Comparison of ENCODE assay signal across 42 mouse cellular contexts in genomic region chr9:77995235-77995634, GRCm38 (mm10). TPM values are rescaled to one million over a fixed set of nuclear protein-coding genes. Genes with fewer than 3 reads are reported as not detected.
DNase-seq lines count a peak whose midpoint lies in the region; ATAC-seq and TF ChIP-seq lines count a peak whose summit lies in the region.
"Had no signal": no experiment of that assay in that cellular context is flagged by ENCODE, and none has a peak within 500 bp of the region (broad histone marks: within the 10 kb centered on the region; RNA-seq: fewer than 3 reads in every experiment).

No protein-coding gene starts in this region.

- H3K9ac ChIP-seq in midbrain, embryonic 11.5 days (ENCODE audit: low read length) = no peak overlapping the region
- no peak overlapping the region for H3K9ac ChIP-seq in midbrain, postnatal 0 days (replicated peaks; ENCODE audit: low read length, poor library complexity, severe bottlenecking)
- H3K9ac ChIP-seq in liver, embryonic 14.5 days (replicated peaks) = peak overlapping the region; percentile 56
- H3K9ac ChIP-seq in kidney, embryonic 14.5 days (ENCODE audit: low read depth, low read length) = no peak overlapping the region
- H3K9ac ChIP-seq: forebrain, postnatal 0 days; heart, embryonic 12.5 days; hindbrain, embryonic 15.5 days; kidney, embryonic 15.5 days; limb, embryonic 13.5 days; neural tube, embryonic 15.5 days had no signal

- no peak for TF ChIP-seq CTCF in midbrain, postnatal 0 days (IDR thresholded peaks at IDR 0.05)
- TF ChIP-seq CTCF in liver, embryonic 14.5 days (IDR thresholded peaks at IDR 0.05; ENCODE audit: low read depth) = no peak

- TF ChIP-seq EP300 in liver, embryonic 14.5 days (IDR thresholded peaks at IDR 0.05; ENCODE audit: low read depth) = no peak

- 76% methylated on average over 9 of the region's 9 CpGs for WGBS in midbrain, embryonic 11.5 days
- WGBS in midbrain, postnatal 0 days = 77% methylated on average over 9 of the region's 9 CpGs
- WGBS in liver, embryonic 14.5 days (ENCODE audit: insufficient replicate concordance) = 55% methylated on average over 9 of the region's 9 CpGs
- WGBS in kidney, embryonic 14.5 days = 78% methylated on average over 9 of the region's 9 CpGs

- H3K36me3 ChIP-seq in midbrain, embryonic 11.5 days (ENCODE audit: control insufficient read depth, insufficient read depth, low read length) = no peaks in the 10 kb centered on the region
- H3K36me3 ChIP-seq in midbrain, postnatal 0 days (ENCODE audit: insufficient read depth, low read length) = no peaks in the 10 kb centered on the region
- H3K36me3 ChIP-seq in erythroblast, embryonic 14.5 days (ENCODE audit: control insufficient read depth) = peaks cover 2% of the 10 kb centered on the region; the same call in 1 of the 2 replicates
- no peaks in the 10 kb centered on the region for H3K36me3 ChIP-seq in liver, embryonic 14.5 days (replicated peaks; ENCODE audit: control insufficient read depth, insufficient read depth, low read depth)
- H3K36me3 ChIP-seq in kidney, embryonic 14.5 days (ENCODE audit: control insufficient read depth, insufficient read depth, low read length) = no peaks in the 10 kb centered on the region
- H3K36me3 ChIP-seq: forebrain, embryonic 10.5 days; heart, embryonic 12.5 days; hindbrain, embryonic 10.5 days; hindbrain, embryonic 15.5 days; kidney, embryonic 15.5 days; limb, embryonic 13.5 days; neural tube, embryonic 15.5 days had no signal

- H3K4me1 ChIP-seq in midbrain, embryonic 11.5 days (ENCODE audit: control insufficient read depth, insufficient read depth, low read length) = no peaks in the 10 kb centered on the region
- no peaks in the 10 kb centered on the region for H3K4me1 ChIP-seq in midbrain, postnatal 0 days (ENCODE audit: insufficient read depth, low read length)
- peaks cover 52% of the 10 kb centered on the region for H3K4me1 ChIP-seq in erythroblast, embryonic 14.5 days (ENCODE audit: control insufficient read depth)
- H3K4me1 ChIP-seq in liver, embryonic 14.5 days (replicated peaks; ENCODE audit: control insufficient read depth in 2 of 2, insufficient read depth in 2 of 2, low read length in 1 of 2) = peaks cover 36% of the 10 kb centered on the region in 2 experiments
- H3K4me1 ChIP-seq in kidney, embryonic 14.5 days (ENCODE audit: control insufficient read depth, insufficient read depth, low read length) = no peaks in the 10 kb centered on the region
- H3K4me1 ChIP-seq: forebrain, embryonic 10.5 days; hindbrain, embryonic 10.5 days; hindbrain, embryonic 15.5 days; kidney, embryonic 15.5 days; limb, embryonic 13.5 days; neural tube, embryonic 15.5 days had no signal

- no peak overlapping the region for H3K27ac ChIP-seq in midbrain, embryonic 11.5 days (ENCODE audit: low read depth, low read length)
- no peak overlapping the region for H3K27ac ChIP-seq in midbrain, postnatal 0 days (ENCODE audit: low read depth, low read length)
- H3K27ac ChIP-seq in liver, embryonic 14.5 days = peak overlapping the region; percentile 91
- H3K27ac ChIP-seq in kidney, embryonic 14.5 days (ENCODE audit: low read depth, low read length) = no peak overlapping the region
- H3K27ac ChIP-seq: forebrain, embryonic 10.5 days; heart, adult 2 months; hindbrain, embryonic 10.5 days; hindbrain, embryonic 15.5 days; kidney, embryonic 15.5 days; limb, embryonic 13.5 days; macrophage; neural tube, embryonic 15.5 days had no signal

- H3K9me3 ChIP-seq in midbrain, embryonic 11.5 days (ENCODE audit: control insufficient read depth, low read length) = no peaks in the 10 kb centered on the region
- H3K9me3 ChIP-seq in midbrain, postnatal 0 days (ENCODE audit: low read length) = no peaks in the 10 kb centered on the region
- H3K9me3 ChIP-seq in erythroblast, embryonic 14.5 days (ENCODE audit: control insufficient read depth, low read length) = no peaks in the 10 kb centered on the region
- no peaks in the 10 kb centered on the region for H3K9me3 ChIP-seq in liver, embryonic 14.5 days (ENCODE audit: control insufficient read depth, low read length)
- H3K9me3 ChIP-seq in kidney, embryonic 14.5 days (ENCODE audit: control insufficient read depth, low read length) = no peaks in the 10 kb centered on the region
- H3K9me3 ChIP-seq: forebrain, embryonic 10.5 days; heart, embryonic 12.5 days; hindbrain, embryonic 10.5 days; hindbrain, embryonic 15.5 days; kidney, embryonic 15.5 days; limb, embryonic 13.5 days; neural tube, embryonic 15.5 days had no signal

- H3K27me3 ChIP-seq in midbrain, embryonic 11.5 days (ENCODE audit: control insufficient read depth, insufficient read depth, low read length) = no peaks in the 10 kb centered on the region
- H3K27me3 ChIP-seq in midbrain, postnatal 0 days (ENCODE audit: insufficient read depth, low read length) = no peaks in the 10 kb centered on the region
- no peaks in the 10 kb centered on the region for H3K27me3 ChIP-seq in erythroblast, embryonic 14.5 days (ENCODE audit: control insufficient read depth)
- no peaks in the 10 kb centered on the region for H3K27me3 ChIP-seq in liver, embryonic 14.5 days (ENCODE audit: control insufficient read depth, insufficient read depth, low read length)
- H3K27me3 ChIP-seq in kidney, embryonic 14.5 days (ENCODE audit: control insufficient read depth, insufficient read depth, low read length) = no peaks in the 10 kb centered on the region
- H3K27me3 ChIP-seq: heart, embryonic 12.5 days; hindbrain, embryonic 15.5 days; kidney, embryonic 15.5 days; limb, embryonic 13.5 days; neural tube, embryonic 15.5 days had no signal

- peak; percentile 37 for DNase-seq in midbrain, embryonic 11.5 days (ENCODE audit: low spot score, missing footprints)
- no peak for DNase-seq in midbrain, postnatal 0 days (ENCODE audit: low spot score)
- no peak for DNase-seq in liver, embryonic 14.5 days (ENCODE audit: low read depth in 3 of 3, low spot score in 3 of 3)
- DNase-seq in adrenal gland, adult 2 months = no peak
- DNase-seq in frontal cortex, postnatal 25 days (ENCODE audit: low spot score in 2 of 2) = no peak
- DNase-seq: adrenal gland, adult 8-10 months; cerebellum, adult 8-10 months; cerebellum, postnatal 25 days; forebrain, postnatal 0 days; gastrocnemius, postnatal 14 days; heart, adult 2 months; kidney, adult 11 months; kidney, postnatal 25 days; lung, adult 2 months; lung, postnatal 10 days; midbrain, embryonic 14.5 days; retina, postnatal 1 day; right cerebral cortex, postnatal 14 days; thymus, adult 2 months; thymus, postnatal 4 days had no signal

- no peak overlapping the region for H3K4me3 ChIP-seq in midbrain, embryonic 11.5 days (ENCODE audit: low read depth, low read length)
- H3K4me3 ChIP-seq in midbrain, postnatal 0 days (ENCODE audit: low read depth, low read length) = no peak overlapping the region
- peak overlapping the region; percentile 57 for H3K4me3 ChIP-seq in erythroblast, embryonic 14.5 days (replicated peaks)
- peak overlapping the region in 1 of 2 experiments; percentile 23; a peak in 2 of 4 replicates for H3K4me3 ChIP-seq in liver, embryonic 14.5 days (ENCODE audit: insufficient read depth in 1 of 2, low read depth in 2 of 2, low read length in 2 of 2)
- no peak overlapping the region for H3K4me3 ChIP-seq in kidney, embryonic 14.5 days (ENCODE audit: low read length)
- H3K4me3 ChIP-seq: forebrain, embryonic 10.5 days; heart, adult 2 months; heart, embryonic 12.5 days; hindbrain, embryonic 10.5 days; hindbrain, embryonic 15.5 days; kidney, embryonic 15.5 days; limb, embryonic 13.5 days; neural tube, embryonic 15.5 days had no signal

- ATAC-seq in midbrain, embryonic 11.5 days (ENCODE audit: low FRiP score) = no peak
- ATAC-seq in midbrain, postnatal 0 days (ENCODE audit: low FRiP score) = no peak
- ATAC-seq in liver, embryonic 14.5 days (ENCODE audit: insufficient read depth) = no peak
- ATAC-seq in kidney, embryonic 14.5 days (ENCODE audit: low FRiP score, low TSS enrichment) = no peak
- ATAC-seq: CD4-positive, CD25-positive, alpha-beta regulatory T cell, adult 4 months; forebrain, postnatal 0 days; inflammation-experienced regulatory T-cells, adult 6 months had no signal

- H3K4me2 ChIP-seq in midbrain, embryonic 11.5 days = no peak overlapping the region
- no peak overlapping the region for H3K4me2 ChIP-seq in midbrain, postnatal 0 days (ENCODE audit: low read depth, low read length, poor library complexity, severe bottlenecking)
- peak overlapping the region; percentile 56 for H3K4me2 ChIP-seq in liver, embryonic 14.5 days (ENCODE audit: low read depth)
- no peak overlapping the region for H3K4me2 ChIP-seq in kidney, embryonic 14.5 days (replicated peaks; ENCODE audit: low read depth, low read length)
- H3K4me2 ChIP-seq: heart, embryonic 12.5 days; hindbrain, embryonic 15.5 days; kidney, embryonic 15.5 days; limb, embryonic 13.5 days; neural tube, embryonic 15.5 days had no signal

RNA-seq across cellular contexts. Expression of gene Gcm1, which starts 56.5 kb away (rescaled TPM):
- 0.10 and 0.12 TPM in 2 replicates for polyA plus RNA-seq in midbrain, embryonic 11.5 days (2014; fragmentation: Nextera tagmentation; extraction: Ambion mirVana)
- total RNA-seq in midbrain, postnatal 0 days (2014; rRNA removed) = not detected in 2 replicates
- not detected in 2 replicates for polyA plus RNA-seq in midbrain, postnatal 0 days (2015; fragmentation: Nextera tagmentation; extraction: Ambion mirVana)
- not detected in 2 replicates for polyA plus RNA-seq in erythroblast, embryonic 14.5 days (2012)
- polyA plus RNA-seq in liver, embryonic 14.5 days (2012; rRNA removed) = not detected in 2 replicates
- polyA plus RNA-seq in liver, embryonic 14.5 days (2014; fragmentation: Nextera tagmentation; extraction: Ambion mirVana) = not detected in 2 replicates
- not detected for total RNA-seq in adrenal gland, adult 2 months (2021)
- polyA plus RNA-seq in adrenal gland, adult 2 months (2012; rRNA removed) = not detected in 2 replicates
- 0.39 and 0.51 TPM in 2 replicates for polyA plus RNA-seq in kidney, embryonic 14.5 days (2014; fragmentation: Nextera tagmentation; extraction: Ambion mirVana)
- total RNA-seq: adrenal gland, adult 8-10 months; adrenal gland, postnatal 4 days; forebrain, postnatal 0 days; gastrocnemius, postnatal 14 days; heart, adult 2 months; layer of hippocampus, adult 8-10 months; layer of hippocampus, postnatal 25 days; left cerebral cortex, adult 8-10 months; left cerebral cortex, postnatal 36 days; megakaryocyte-erythroid progenitor cell, adult 5-6 weeks had no signal
- polyA plus RNA-seq: CD4-positive, CD25-positive, alpha-beta regulatory T cell, adult 4 months; embryonic facial prominence, embryonic 11.5 days; forebrain, embryonic 10.5 days; forebrain, postnatal 0 days; heart, adult 2 months; heart, embryonic 12.5 days; heart, postnatal 0 days; hindbrain, embryonic 15.5 days; inflammation-experienced regulatory T-cells, adult 6 months; limb, embryonic 13.5 days; lung, adult 2 months; macrophage; midbrain, embryonic 14.5 days; neural tube, embryonic 15.5 days; small intestine, adult 2 months; stomach, embryonic 16.5 days had no signal
